Comparison of ENCODE assay signal across 29 mouse cellular contexts in the genomic region with DNA sequence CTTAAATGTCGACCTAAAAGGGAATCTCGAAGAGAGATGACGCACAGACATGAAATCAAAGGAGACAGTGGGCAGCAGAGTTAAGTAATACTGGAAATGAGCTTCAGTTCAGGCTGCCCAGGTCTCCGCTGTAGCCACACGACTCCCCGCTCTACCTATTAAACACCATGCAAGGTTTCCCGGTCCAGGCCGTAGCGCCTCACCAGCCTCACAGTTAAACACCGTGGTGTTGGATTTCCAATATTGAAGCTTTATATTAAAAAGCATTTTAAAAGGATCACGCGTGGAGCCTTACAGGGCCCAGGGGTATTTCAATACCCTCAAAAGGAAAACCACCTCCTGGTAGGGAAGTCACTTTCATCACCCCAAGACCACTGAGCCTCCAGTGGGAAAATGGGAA.
A peak's percentile ranks its signal among the peaks of the same experiment; 100 is the strongest.
DNase-seq lines count a peak whose midpoint lies in the region; ATAC-seq and TF ChIP-seq lines count a peak whose summit lies in the region.
"Had no signal": no experiment of that assay in that cellular context is flagged by ENCODE, and none has a peak within 500 bp of the region (broad histone marks: within the 10 kb centered on the region; RNA-seq: fewer than 3 reads in every experiment).

No protein-coding gene starts in this region.

- WGBS in hindbrain, embryonic 14.5 days = 79% methylated on average over 12 of the region's 12 CpGs
- 78% methylated on average over 12 of the region's 12 CpGs for WGBS in hindbrain, embryonic 16.5 days
- 68% methylated on average over 12 of the region's 12 CpGs for WGBS in embryonic facial prominence, embryonic 10.5 days
- WGBS in limb, embryonic 14.5 days = 33% methylated on average over 12 of the region's 12 CpGs
- 84% methylated on average over 12 of the region's 12 CpGs for WGBS in intestine, embryonic 15.5 days

- H3K9ac ChIP-seq in hindbrain, embryonic 14.5 days = no peak overlapping the region
- no peak overlapping the region for H3K9ac ChIP-seq in hindbrain, embryonic 16.5 days (ENCODE audit: low read depth, low read length)
- H3K9ac ChIP-seq in limb, embryonic 14.5 days (ENCODE audit: low read depth, low read length, severe bottlenecking) = no peak overlapping the region
- H3K9ac ChIP-seq in intestine, embryonic 15.5 days = no peak overlapping the region
- H3K9ac ChIP-seq: forebrain, postnatal 0 days; heart, embryonic 12.5 days; liver, embryonic 12.5 days; liver, postnatal 0 days; neural tube, embryonic 13.5 days had no signal

- H3K4me1 ChIP-seq in hindbrain, embryonic 14.5 days (replicated peaks; ENCODE audit: control insufficient read depth, insufficient read depth, low read length) = peaks cover 5% of the 10 kb centered on the region; the same call in 1 of the 2 replicates
- H3K4me1 ChIP-seq in hindbrain, embryonic 16.5 days (ENCODE audit: control insufficient read depth, insufficient read depth, low read depth, low read length) = no peaks in the 10 kb centered on the region
- H3K4me1 ChIP-seq in embryonic facial prominence, embryonic 10.5 days = peaks cover 45% of the 10 kb centered on the region
- peaks cover 16% of the 10 kb centered on the region for H3K4me1 ChIP-seq in limb, embryonic 14.5 days (ENCODE audit: control insufficient read depth, insufficient read depth, low read length)
- no peaks in the 10 kb centered on the region for H3K4me1 ChIP-seq in intestine, embryonic 15.5 days (replicated peaks)

- no peak overlapping the region for H3K4me3 ChIP-seq in hindbrain, embryonic 14.5 days (replicated peaks; ENCODE audit: low read length)
- H3K4me3 ChIP-seq in hindbrain, embryonic 16.5 days (ENCODE audit: low read length) = no peak overlapping the region
- H3K4me3 ChIP-seq in embryonic facial prominence, embryonic 10.5 days = no peak overlapping the region
- no peak overlapping the region for H3K4me3 ChIP-seq in limb, embryonic 14.5 days (replicated peaks; ENCODE audit: low read length)
- no peak overlapping the region for H3K4me3 ChIP-seq in intestine, embryonic 15.5 days (replicated peaks)
- H3K4me3 ChIP-seq: erythroblast, embryonic 14.5 days; heart, embryonic 12.5 days; liver, embryonic 12.5 days; neural tube, embryonic 13.5 days had no signal

- no peak for DNase-seq in hindbrain, embryonic 14.5 days (ENCODE audit: low spot score)
- DNase-seq in embryonic facial prominence, embryonic 10.5 days (ENCODE audit: low spot score) = no peak
- peak; percentile 12 for DNase-seq in limb, embryonic 14.5 days (ENCODE audit: low spot score)
- no peak for DNase-seq in thymus, postnatal 14 days
- no peak for DNase-seq in embryo, embryonic 10.5 days (ENCODE audit: low spot score)
- DNase-seq: adrenal gland, postnatal 25 days; cerebellum, adult 2 months; cerebellum, postnatal 14 days; forebrain, postnatal 0 days; gastrocnemius, postnatal 10 days; heart, postnatal 4 days; kidney, adult 8-10 months; kidney, postnatal 4 days; layer of hippocampus, postnatal 36 days; left cerebral cortex, postnatal 4 days; liver, postnatal 0 days; lung, postnatal 4 days; thymus, postnatal 25 days had no signal

- no peak for TF ChIP-seq POLR2A in limb, embryonic 14.5 days (IDR thresholded peaks at IDR 0.05; ENCODE audit: borderline replicate concordance, extremely low read depth, insufficient read depth, insufficient read length)

- H3K9me3 ChIP-seq in hindbrain, embryonic 14.5 days (ENCODE audit: control insufficient read depth, low read length) = no peaks in the 10 kb centered on the region
- no peaks in the 10 kb centered on the region for H3K9me3 ChIP-seq in hindbrain, embryonic 16.5 days (ENCODE audit: control insufficient read depth, low read length)
- no peaks in the 10 kb centered on the region for H3K9me3 ChIP-seq in embryonic facial prominence, embryonic 10.5 days
- H3K9me3 ChIP-seq in limb, embryonic 14.5 days (ENCODE audit: control insufficient read depth, low read length) = no peaks in the 10 kb centered on the region
- no peaks in the 10 kb centered on the region for H3K9me3 ChIP-seq in intestine, embryonic 15.5 days
- H3K9me3 ChIP-seq: heart, embryonic 12.5 days; liver, embryonic 12.5 days; neural tube, embryonic 13.5 days had no signal

- no peak for ATAC-seq in hindbrain, embryonic 14.5 days (ENCODE audit: low FRiP score)
- ATAC-seq in hindbrain, embryonic 16.5 days = no peak
- ATAC-seq in granulocyte monocyte progenitor cell, adult 5-6 weeks (replicated peaks; ENCODE audit: poor library complexity, severe bottlenecking) = peak; percentile 85
- peak; percentile 53 for ATAC-seq in limb, embryonic 14.5 days (ENCODE audit: low FRiP score, low read depth)
- no peak for ATAC-seq in intestine, embryonic 15.5 days
- ATAC-seq: hindbrain, postnatal 0 days; intestine, embryonic 16.5 days; liver, embryonic 12.5 days; liver, postnatal 0 days; Patski had no signal

- H3K36me3 ChIP-seq in hindbrain, embryonic 14.5 days (replicated peaks; ENCODE audit: control insufficient read depth, insufficient read depth) = 0 out of 2 replicates have a peak, but pooled peaks cover 4% of the 10 kb centered on the region
- no peaks in the 10 kb centered on the region for H3K36me3 ChIP-seq in hindbrain, embryonic 16.5 days (ENCODE audit: control insufficient read depth, insufficient read depth, low read length)
- H3K36me3 ChIP-seq in embryonic facial prominence, embryonic 10.5 days (replicated peaks) = peaks cover 7% of the 10 kb centered on the region; the same call in 1 of the 2 replicates
- H3K36me3 ChIP-seq in limb, embryonic 14.5 days (ENCODE audit: control insufficient read depth, insufficient read depth, low read length) = no peaks in the 10 kb centered on the region
- no peaks in the 10 kb centered on the region for H3K36me3 ChIP-seq in intestine, embryonic 15.5 days

- H3K27me3 ChIP-seq in hindbrain, embryonic 14.5 days (ENCODE audit: control insufficient read depth, insufficient read depth, low read length) = no peaks in the 10 kb centered on the region
- no peaks in the 10 kb centered on the region for H3K27me3 ChIP-seq in hindbrain, embryonic 16.5 days (replicated peaks; ENCODE audit: control insufficient read depth, insufficient read depth, low read length)
- H3K27me3 ChIP-seq in embryonic facial prominence, embryonic 10.5 days (replicated peaks; ENCODE audit: low read depth, poor library complexity, severe bottlenecking) = no peaks in the 10 kb centered on the region
- no peaks in the 10 kb centered on the region for H3K27me3 ChIP-seq in limb, embryonic 14.5 days (ENCODE audit: control insufficient read depth, insufficient read depth, low read length)
- H3K27me3 ChIP-seq in intestine, embryonic 15.5 days (replicated peaks) = no peaks in the 10 kb centered on the region
- H3K27me3 ChIP-seq: heart, embryonic 12.5 days; liver, embryonic 12.5 days; neural tube, embryonic 13.5 days; Patski had no signal

- no peak overlapping the region for H3K4me2 ChIP-seq in hindbrain, embryonic 14.5 days (replicated peaks)
- H3K4me2 ChIP-seq in hindbrain, embryonic 16.5 days (ENCODE audit: low read length) = no peak overlapping the region
- H3K4me2 ChIP-seq in limb, embryonic 14.5 days (replicated peaks; ENCODE audit: low read depth, low read length, severe bottlenecking) = no peak overlapping the region
- no peak overlapping the region for H3K4me2 ChIP-seq in intestine, embryonic 15.5 days (replicated peaks)
- H3K4me2 ChIP-seq: heart, embryonic 12.5 days; liver, embryonic 12.5 days; neural tube, embryonic 13.5 days had no signal

- 0 out of 2 replicates have a peak overlapping the region, but pooled peaks have one; percentile 9 for H3K27ac ChIP-seq in hindbrain, embryonic 14.5 days
- no peak overlapping the region for H3K27ac ChIP-seq in hindbrain, embryonic 16.5 days (ENCODE audit: low read depth, low read length)
- peak overlapping the region; percentile 41 for H3K27ac ChIP-seq in embryonic facial prominence, embryonic 10.5 days (replicated peaks)
- no peak overlapping the region for H3K27ac ChIP-seq in limb, embryonic 14.5 days (replicated peaks; ENCODE audit: low read depth, low read length)
- H3K27ac ChIP-seq in intestine, embryonic 15.5 days = no peak overlapping the region
- H3K27ac ChIP-seq: hindbrain, postnatal 0 days; kidney, postnatal 0 days; liver, embryonic 12.5 days; neural tube, embryonic 13.5 days had no signal

Comparison
In these comparisons a context has a peak if more than half of its experiments do, and no peak if none do; other contexts are left out.
1. H3K27ac ChIP-seq: peak in hindbrain, embryonic 14.5 days (single experiment) and embryonic facial prominence, embryonic 10.5 days (single experiment); none in hindbrain, embryonic 16.5 days (single experiment), limb, embryonic 14.5 days (single experiment) and intestine, embryonic 15.5 days (single experiment).
2. ATAC-seq: peak in granulocyte monocyte progenitor cell, adult 5-6 weeks (single experiment) and limb, embryonic 14.5 days (single experiment); none in hindbrain, embryonic 14.5 days (single experiment), hindbrain, embryonic 16.5 days (single experiment) and intestine, embryonic 15.5 days (single experiment).